Mouse (Mus musculus) stomach, embryonic 15.5 days (tissue): Measurements from ENCODE around the gene Fbn1. TPM values are rescaled to one million over a fixed set of nuclear protein-coding genes. Genes with fewer than 3 reads are reported as not detected.

Experiments used
- ATAC-seq: fragments of 200-750 bp; cut with Nextera tagmentation; 2 replicates; pipeline ENCODE4 v1.8.0; 2017; ENCODE audit warnings: low read depth, moderate number of reproducible peaks, moderate TSS enrichment; ENCODE audit not compliant: insufficient read depth, low FRiP score
- H3K27ac ChIP-seq: fragments of 300-500 bp; sonication (generic); 2 replicates; pipeline ENCODE4 v1.5.1; 2015; ENCODE audit warnings: mild to moderate bottlenecking, inconsistent platforms
- H3K27me3 ChIP-seq: fragments of 300-500 bp; sonication (generic); replicated peaks from 2 replicates; pipeline ENCODE4 v1.6.1; 2015; ENCODE audit warnings: inconsistent platforms
- H3K36me3 ChIP-seq: fragments of 300-500 bp; sonication (generic); 2 replicates; pipeline ENCODE4 v1.6.1; 2015; ENCODE audit warnings: inconsistent platforms
- H3K4me1 ChIP-seq: fragments of 300-500 bp; sonication (generic); 2 replicates; pipeline ENCODE4 v1.6.1; 2015; ENCODE audit warnings: inconsistent platforms
- H3K4me2 ChIP-seq: fragments of 300-500 bp; sonication (generic); 2 replicates; pipeline ENCODE4 v1.6.1; 2015; ENCODE audit warnings: mild to moderate bottlenecking, inconsistent platforms
- H3K4me3 ChIP-seq: fragments of 300-500 bp; sonication (generic); replicated peaks from 2 replicates; pipeline ENCODE4 v1.5.1; 2015; ENCODE audit warnings: inconsistent platforms
- H3K9ac ChIP-seq: fragments of 300-500 bp; sonication (generic); 2 replicates; pipeline ENCODE4 v1.6.1; 2015; ENCODE audit warnings: inconsistent platforms
- H3K9me3 ChIP-seq: fragments of 300-500 bp; sonication (generic); 2 replicates; pipeline ENCODE4 v1.6.1; 2016; ENCODE audit warnings: inconsistent platforms
- WGBS: fragments of 180-500 bp; shearing (Covaris S2); methylation state at CpG from one replicate; pipeline ENCODE4 v1.1.7; 2015; 5-methylcytosine and 5-hydroxymethylcytosine counted together
- polyA plus RNA-seq: library from polyadenylated mRNA; unstranded; fragments of >200 nt; fragmentation: Nextera tagmentation; extraction: Ambion mirVana; gene quantifications from 2 replicates; pipeline ENCODE4 v1.2.1, GENCODE M21; 2015

Gene Fbn1
- polyA plus RNA-seq, 1 experiment from 2014 or later, result 25.9 TPM

- Histone ChIP-seq H3K9ac (no peak overlapping the region), H3K4me1 (no peaks in the 10 kb centered on the region), H3K27ac (no peak overlapping the region), H3K4me2 (no peak overlapping the region), H3K36me3 (0 out of 2 replicates have a peak, but pooled peaks cover 7% of the 10 kb centered on the region), H3K27me3 (no peaks in the 10 kb centered on the region), H3K9me3 (no peaks in the 10 kb centered on the region), H3K4me3 (no peak overlapping the region)
- 68% methylated on average over 2 of the region's 2 CpGs for WGBS
- ATAC-seq, result no peak
Observed at GRCm38 (mm10) chr2:125322581-125322980, 185.2 kb downstream of the Fbn1 start.

DNA sequence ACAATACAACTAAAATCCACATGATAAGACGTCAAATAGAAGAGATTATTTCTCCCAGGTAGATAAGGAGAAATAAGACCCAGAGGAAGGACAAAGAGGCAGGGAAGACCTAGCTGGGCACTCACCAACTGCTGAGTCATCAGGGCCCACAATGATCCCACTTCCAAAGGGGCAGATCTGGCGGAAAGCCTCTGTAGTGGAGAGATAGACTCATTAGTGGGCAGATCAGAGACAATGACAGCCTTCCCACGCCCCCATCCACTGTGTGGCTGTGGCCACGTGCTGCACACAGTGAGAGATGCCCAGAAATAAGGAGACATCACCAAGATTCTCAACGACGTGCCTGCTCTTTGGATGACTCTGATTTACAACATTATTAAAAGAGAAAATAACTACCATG is 186.7 kb downstream of the Fbn1 start:
- H3K27me3 ChIP-seq, result no peaks in the 10 kb centered on the region
- H3K9ac ChIP-seq, result no peak overlapping the region
- 0 out of 2 replicates have a peak, but pooled peaks cover 10% of the 10 kb centered on the region for H3K36me3 ChIP-seq
- no peak overlapping the region for H3K27ac ChIP-seq
- no peaks in the 10 kb centered on the region for H3K9me3 ChIP-seq
- no peaks in the 10 kb centered on the region for H3K4me1 ChIP-seq
- H3K4me2 ChIP-seq, result no peak overlapping the region
- no peak for ATAC-seq
- H3K4me3 ChIP-seq, result no peak overlapping the region
- 84% methylated on average over 6 of the region's 6 CpGs for WGBS

- Histone ChIP-seq H3K9ac (no peak overlapping the region), H3K4me3 (no peak overlapping the region), H3K36me3 (0 out of 2 replicates have a peak, but pooled peaks cover 10% of the 10 kb centered on the region), H3K27me3 (no peaks in the 10 kb centered on the region), H3K4me2 (no peak overlapping the region), H3K4me1 (no peaks in the 10 kb centered on the region), H3K9me3 (no peaks in the 10 kb centered on the region), H3K27ac (no peak overlapping the region)
- no peak for ATAC-seq
- WGBS, result 72% methylated on average over 8 of the region's 8 CpGs
Observed at GRCm38 (mm10) chr2:125319651-125320050, 188.1 kb downstream of the Fbn1 start.

- Histone ChIP-seq H3K36me3 (0 out of 2 replicates have a peak, but pooled peaks cover 10% of the 10 kb centered on the region), H3K9ac (no peak overlapping the region), H3K4me1 (no peaks in the 10 kb centered on the region), H3K9me3 (no peaks in the 10 kb centered on the region), H3K27ac (no peak overlapping the region), H3K4me2 (no peak overlapping the region), H3K27me3 (no peaks in the 10 kb centered on the region), H3K4me3 (no peak overlapping the region)
- 73% methylated on average over 5 of the region's 5 CpGs for WGBS
- ATAC-seq, result no peak
Observed at GRCm38 (mm10) chr2:125318371-125319061, 189.3 kb downstream of the Fbn1 start.

- no peak for ATAC-seq
- peaks cover 7% of the 10 kb centered on the region; the same call in 1 of the 2 replicates for H3K36me3 ChIP-seq
- no peak overlapping the region for H3K27ac ChIP-seq
- H3K9me3 ChIP-seq, result no peaks in the 10 kb centered on the region
- no peak overlapping the region for H3K4me2 ChIP-seq
- no peaks in the 10 kb centered on the region for H3K4me1 ChIP-seq
- WGBS, result 88% methylated on average over 3 of the region's 3 CpGs
- H3K4me3 ChIP-seq, result no peak overlapping the region
- H3K27me3 ChIP-seq, result no peaks in the 10 kb centered on the region
- H3K9ac ChIP-seq, result no peak overlapping the region
Observed at GRCm38 (mm10) chr2:125315203-125315602, 192.6 kb downstream of the Fbn1 start.

DNA sequence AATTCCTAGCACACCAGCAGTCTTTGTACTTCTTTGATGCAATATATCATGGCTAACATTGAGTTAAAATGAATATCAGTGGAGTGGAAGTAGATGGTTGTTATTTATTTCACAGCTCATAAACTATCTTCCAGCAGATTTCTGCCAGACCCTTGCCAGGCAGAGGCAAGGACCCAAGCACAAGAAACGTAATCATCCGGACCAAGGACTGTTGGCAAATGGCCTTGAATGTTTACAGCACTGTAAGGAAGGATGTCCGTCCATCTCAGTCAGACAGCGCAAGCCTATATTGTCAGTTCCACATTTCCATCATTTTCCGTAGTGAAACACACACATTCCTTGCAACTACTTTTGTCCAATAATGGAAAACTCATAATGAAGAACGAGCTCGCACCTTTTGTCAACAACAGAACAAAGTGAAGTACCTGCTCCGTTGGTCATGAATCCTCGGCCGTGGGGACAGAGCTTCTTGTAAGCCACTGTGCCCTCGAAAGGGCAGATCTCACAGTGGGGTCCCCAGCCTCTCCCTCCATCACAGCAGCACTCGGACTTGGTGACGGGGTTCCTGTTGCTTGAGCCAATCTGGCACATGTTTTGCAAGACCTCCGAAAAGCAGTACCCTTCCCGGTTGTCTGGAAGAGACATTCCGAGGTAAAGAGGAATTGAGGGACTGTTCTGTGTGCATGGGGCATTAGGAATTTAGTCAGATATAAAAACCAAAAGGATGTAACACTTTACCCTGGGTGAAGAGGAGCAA is 193.4 kb downstream of the Fbn1 start:
- Histone ChIP-seq H3K9ac (no peak overlapping the region), H3K4me1 (no peaks in the 10 kb centered on the region), H3K4me3 (no peak overlapping the region), H3K9me3 (no peaks in the 10 kb centered on the region), H3K27ac (no peak overlapping the region), H3K27me3 (no peaks in the 10 kb centered on the region), H3K36me3 (peaks cover 11% of the 10 kb centered on the region; the same call in 1 of the 2 replicates), H3K4me2 (no peak overlapping the region)
- ATAC-seq, result no peak
- 83% methylated on average over 16 of the region's 16 CpGs for WGBS

DNA sequence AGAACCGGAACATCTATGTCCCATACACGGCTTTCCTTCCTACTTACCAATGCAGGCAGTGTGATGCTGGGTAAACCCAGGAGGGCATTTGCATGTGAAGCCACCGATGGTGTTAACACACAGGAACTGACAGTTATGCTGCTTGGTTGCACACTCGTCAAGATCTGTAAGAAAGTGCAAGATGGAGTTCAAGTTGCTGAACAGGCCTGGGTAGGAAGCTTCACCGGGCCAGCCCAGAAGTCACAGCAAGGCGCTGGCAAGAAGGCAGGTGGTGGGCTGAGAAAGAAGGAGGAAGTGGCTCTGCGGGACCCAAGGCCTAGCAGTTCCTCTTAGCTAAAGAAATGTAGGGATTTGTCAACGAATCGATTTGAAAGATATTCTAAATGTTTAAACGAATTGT is 198.1 kb downstream of the Fbn1 start:
- Histone ChIP-seq H3K9ac (no peak overlapping the region), H3K9me3 (no peaks in the 10 kb centered on the region), H3K27me3 (no peaks in the 10 kb centered on the region), H3K4me2 (no peak overlapping the region), H3K4me3 (no peak overlapping the region), H3K4me1 (no peaks in the 10 kb centered on the region), H3K27ac (no peak overlapping the region), H3K36me3 (peaks cover 19% of the 10 kb centered on the region)
- 80% methylated on average over 10 of the region's 10 CpGs for WGBS
- no peak for ATAC-seq

DNA sequence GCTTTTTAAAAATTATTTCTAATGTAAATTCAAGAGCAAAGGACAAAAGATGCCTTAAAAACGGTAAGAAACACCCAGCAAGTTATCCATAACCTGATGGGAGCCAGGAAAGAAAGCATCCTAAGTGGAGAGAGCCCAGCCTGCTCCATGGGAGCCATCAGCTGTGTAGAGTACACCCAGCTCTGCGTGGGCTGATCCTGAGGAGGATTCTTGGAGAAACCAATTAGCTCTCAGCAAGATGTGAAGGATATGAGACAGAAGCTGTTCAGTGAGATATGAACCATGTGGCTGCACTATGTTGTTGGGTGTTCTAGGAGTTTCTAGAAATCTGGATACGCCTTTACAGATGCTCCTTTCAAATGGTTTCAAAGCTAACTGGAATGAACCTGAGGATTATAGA is 202.1 kb downstream of the Fbn1 start:
- Histone ChIP-seq H3K4me1 (no peaks in the 10 kb centered on the region), H3K27me3 (no peaks in the 10 kb centered on the region), H3K27ac (no peak overlapping the region), H3K4me2 (no peak overlapping the region), H3K36me3 (peaks cover 23% of the 10 kb centered on the region), H3K9me3 (no peaks in the 10 kb centered on the region), H3K4me3 (no peak overlapping the region), H3K9ac (no peak overlapping the region)
- no peak for ATAC-seq
- 84% methylated on average over 3 of the region's 3 CpGs for WGBS

GRCm38 (mm10) chr2:125304746-125305145 is 203.0 kb downstream of the Fbn1 start:
- H3K4me1 ChIP-seq, result no peaks in the 10 kb centered on the region
- H3K9ac ChIP-seq, result no peak overlapping the region
- H3K36me3 ChIP-seq, result peaks cover 23% of the 10 kb centered on the region
- WGBS, result 80% methylated on average over 3 of the region's 3 CpGs
- H3K9me3 ChIP-seq, result no peaks in the 10 kb centered on the region
- H3K27ac ChIP-seq, result no peak overlapping the region
- no peak overlapping the region for H3K4me3 ChIP-seq
- no peak overlapping the region for H3K4me2 ChIP-seq
- ATAC-seq, result no peak
- no peaks in the 10 kb centered on the region for H3K27me3 ChIP-seq

DNA sequence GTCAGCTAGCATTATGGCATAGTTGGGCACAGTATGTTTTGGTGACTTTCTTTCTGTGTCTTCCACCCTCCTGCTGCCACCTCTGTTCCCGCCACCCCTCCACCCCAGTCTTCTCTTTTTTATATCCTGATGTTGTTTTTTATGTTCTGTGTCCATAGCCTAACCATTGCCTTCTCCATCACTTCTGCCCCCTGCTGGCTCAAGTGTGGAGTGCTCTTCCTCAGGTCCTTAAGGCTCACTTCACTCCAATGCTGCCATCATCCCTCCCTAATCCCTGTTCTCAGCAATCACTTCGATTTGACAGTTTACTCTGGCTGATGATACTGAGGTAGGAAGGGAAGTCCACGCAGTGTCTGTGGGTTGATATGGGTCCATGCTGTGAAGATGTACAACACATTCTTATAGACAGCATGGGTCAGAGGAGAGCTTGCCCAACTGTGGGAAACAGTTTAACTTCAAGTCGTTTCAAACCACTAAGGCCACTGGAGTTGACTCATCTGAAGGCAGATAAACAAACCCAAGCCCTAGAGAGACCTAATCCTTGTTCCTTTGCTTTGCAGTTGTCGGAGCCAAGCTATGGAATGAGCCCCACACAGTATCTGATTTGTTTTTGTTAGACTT is 203.9 kb downstream of the Fbn1 start:
- WGBS, result 71% methylated on average over 5 of the region's 5 CpGs
- no peaks in the 10 kb centered on the region for H3K27me3 ChIP-seq
- H3K4me2 ChIP-seq, result no peak overlapping the region
- no peaks in the 10 kb centered on the region for H3K4me1 ChIP-seq
- no peaks in the 10 kb centered on the region for H3K9me3 ChIP-seq
- H3K27ac ChIP-seq, result no peak overlapping the region
- no peak overlapping the region for H3K9ac ChIP-seq
- ATAC-seq, result no peak
- H3K4me3 ChIP-seq, result no peak overlapping the region
- H3K36me3 ChIP-seq, result peaks cover 15% of the 10 kb centered on the region

DNA sequence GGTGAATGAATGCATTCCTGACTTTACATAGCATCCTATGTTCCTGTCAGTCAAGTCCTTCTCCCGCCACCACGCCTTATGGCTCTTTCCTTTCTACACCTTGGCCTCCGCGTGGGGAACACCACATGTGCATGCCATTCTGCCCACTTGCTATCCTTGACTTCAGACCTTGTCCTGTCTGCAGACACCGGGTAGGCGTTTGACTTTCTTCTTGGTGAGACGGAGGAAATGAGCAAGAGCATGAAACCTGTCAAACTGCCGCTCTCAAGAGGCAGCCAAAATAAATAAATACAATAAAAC is 205.2 kb downstream of the Fbn1 start:
- Histone ChIP-seq H3K4me1 (no peaks in the 10 kb centered on the region), H3K36me3 (peaks cover 10% of the 10 kb centered on the region), H3K27me3 (no peaks in the 10 kb centered on the region), H3K4me3 (no peak overlapping the region), H3K9me3 (no peaks in the 10 kb centered on the region), H3K9ac (no peak overlapping the region), H3K27ac (no peak overlapping the region), H3K4me2 (no peak overlapping the region)
- no peak for ATAC-seq
- 74% methylated on average over 8 of the region's 8 CpGs for WGBS

- Histone ChIP-seq H3K4me1 (no peaks in the 10 kb centered on the region), H3K36me3 (peaks cover 8% of the 10 kb centered on the region), H3K4me3 (no peak overlapping the region), H3K27me3 (no peaks in the 10 kb centered on the region), H3K27ac (no peak overlapping the region), H3K9me3 (no peaks in the 10 kb centered on the region), H3K4me2 (no peak overlapping the region), H3K9ac (no peak overlapping the region)
- WGBS, result 63% methylated on average over 9 of the region's 9 CpGs
- ATAC-seq, result no peak
Observed at GRCm38 (mm10) chr2:125301877-125302624, 205.7 kb downstream of the Fbn1 start.
